ENCODE assay signal across 8 mouse cellular contexts in the genomic region with DNA sequence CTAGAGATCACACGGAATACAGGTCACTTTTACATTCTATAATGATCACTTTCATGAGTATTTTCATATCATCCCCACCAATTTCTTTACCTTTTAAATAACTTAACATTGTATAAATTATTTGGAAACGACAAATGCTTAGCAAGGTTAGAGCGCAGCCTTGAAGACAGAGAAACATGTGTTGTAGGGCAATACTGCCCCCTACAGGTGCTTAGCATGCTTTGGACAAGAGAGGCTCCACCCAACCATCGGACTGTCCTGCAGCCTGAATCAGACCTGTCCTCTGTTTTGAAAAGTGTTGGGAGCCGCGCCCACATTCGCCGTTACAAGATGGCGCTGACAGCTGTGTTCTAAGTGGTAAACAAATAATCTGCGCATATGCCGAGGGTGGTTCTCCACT. TPM values are rescaled to one million over a fixed set of nuclear protein-coding genes. Genes with fewer than 3 reads are reported as not detected.
DNase-seq lines count a peak whose midpoint lies in the region; ATAC-seq lines count a peak whose summit lies in the region.

No protein-coding gene starts in this region.

- no peak for ATAC-seq in midbrain, embryonic 13.5 days

- H3K4me3 ChIP-seq in midbrain, embryonic 13.5 days (replicated peaks) = no peak overlapping the region

- no peak overlapping the region for H3K4me2 ChIP-seq in midbrain, embryonic 13.5 days (replicated peaks)

- no peak overlapping the region for H3K27ac ChIP-seq in midbrain, embryonic 13.5 days

- H3K27me3 ChIP-seq in midbrain, embryonic 13.5 days = no peaks in the 10 kb centered on the region

- H3K4me1 ChIP-seq in midbrain, embryonic 13.5 days (replicated peaks) = no peaks in the 10 kb centered on the region

- 97% methylated on average over 11 of the region's 11 CpGs for WGBS in midbrain, embryonic 13.5 days

- H3K9ac ChIP-seq in midbrain, embryonic 13.5 days (replicated peaks) = no peak overlapping the region

- peak; percentile 7 to 9 for DNase-seq in left cerebral cortex, adult 18-20 months (ENCODE audit: low spot score in 2 of 2)
- no peak for DNase-seq in left cerebral cortex, postnatal 10 days (ENCODE audit: extremely low spot score in 1 of 2, low spot score in 2 of 2)
- peak; percentile 48 for DNase-seq in MEL-GATA-1-ER (ENCODE audit: extremely low read depth, low read depth)
- peak; percentile 25 to 27 for DNase-seq in cerebellum, postnatal 36 days
- peak; percentile 45 to 53 for DNase-seq in spleen, postnatal 36 days (ENCODE audit: low spot score in 2 of 2)
- no peak for DNase-seq in layer of hippocampus, adult 9-10 months (ENCODE audit: low spot score)
- DNase-seq in urinary bladder, adult 18-20 months (ENCODE audit: low spot score in 2 of 2) = no peak

- no peaks in the 10 kb centered on the region for H3K9me3 ChIP-seq in midbrain, embryonic 13.5 days

- intact Hi-C loops in left cerebral cortex, postnatal 10 days (cut with DNase I) = no loop called here

- no peaks in the 10 kb centered on the region for H3K36me3 ChIP-seq in midbrain, embryonic 13.5 days

RNA-seq across cellular contexts. Expression of gene Rpl9-ps6, which starts 24.8 kb away (rescaled TPM):
- total RNA-seq in left cerebral cortex, adult 18-20 months (2021) = 10 to 100 TPM; 34.2 to 43.4 TPM
- total RNA-seq in left cerebral cortex, postnatal 10 days (2021) = 10 to 100 TPM; 24.1 to 32.5 TPM
- 70.7 and 97.8 TPM in 2 replicates for polyA plus RNA-seq in midbrain, embryonic 13.5 days (2015; fragmentation: Nextera tagmentation; extraction: Ambion mirVana)

RNA-seq across cellular contexts. Expression of gene Minpp1, which starts 44.0 kb away (rescaled TPM):
- total RNA-seq in left cerebral cortex, adult 18-20 months (2021) = 10 to 100 TPM; 66.5 to 68.9 TPM
- total RNA-seq in left cerebral cortex, postnatal 10 days (2021) = 10 to 100 TPM; 66.1 to 71.3 TPM
- 54.4 and 54.9 TPM in 2 replicates for polyA plus RNA-seq in midbrain, embryonic 13.5 days (2015; fragmentation: Nextera tagmentation; extraction: Ambion mirVana)

RNA-seq across cellular contexts. Expression of gene Sgms1, which starts 52.1 kb away (rescaled TPM):
- 10 to 100 TPM; 45.3 to 46.0 TPM for total RNA-seq in left cerebral cortex, adult 18-20 months (2021)
- 10 to 100 TPM; 30.5 to 37.3 TPM for total RNA-seq in left cerebral cortex, postnatal 10 days (2021)
- polyA plus RNA-seq in midbrain, embryonic 13.5 days (2015; fragmentation: Nextera tagmentation; extraction: Ambion mirVana) = 11.1 and 12.7 TPM in 2 replicates

Comparison
In these comparisons a context has a peak if more than half of its experiments do, and no peak if none do; other contexts are left out.
1. DNase-seq: peak in left cerebral cortex, adult 18-20 months (2 of 2), MEL-GATA-1-ER (single experiment), cerebellum, postnatal 36 days (2 of 2) and spleen, postnatal 36 days (2 of 2); none in left cerebral cortex, postnatal 10 days (0 of 2), layer of hippocampus, adult 9-10 months (single experiment) and urinary bladder, adult 18-20 months (0 of 2).